Mouse (Mus musculus) lung, adult 2 months (tissue): ENCODE measurements at regions not wholly inside any gene's neighbourhood (a gene's known extent, or its start where the extent isn't known, plus 50 kb on each side); places are given as distances from the start of the nearest gene placed in this dataset.

ENCODE experiments used
- DNase-seq: peaks from one replicate; pipeline ENCODE4 v3.0.0; 2022
- H3K4me1 ChIP-seq: fragments of 200-500 bp; 2 replicates; pipeline ENCODE4 v1.6.1; 2011; ENCODE audit warnings: low read length; ENCODE audit not compliant: control insufficient read depth, insufficient read depth
- H3K4me3 ChIP-seq: fragments of 200-500 bp; replicated peaks from 2 replicates; pipeline ENCODE3; 2011; ENCODE audit warnings: low read depth, mild to moderate bottlenecking, control low read depth, low read length; ENCODE audit errors: extremely low read depth
- CTCF ChIP-seq: fragments of 200-500 bp; IDR thresholded peaks from 2 replicates; pipeline ENCODE4 v1.5.1; 2011; ENCODE audit warnings: mild to moderate bottlenecking, low read length, control low read depth; ENCODE audit not compliant: insufficient read depth
- POLR2A ChIP-seq: fragments of 200-500 bp; IDR thresholded peaks from 2 replicates; pipeline ENCODE4 v1.6.1; 2011; ENCODE audit warnings: low read depth, mild to moderate bottlenecking, control low read depth, low read length, borderline replicate concordance; ENCODE audit errors: extremely low read depth
- WGBS: fragments of 180-500 bp; shearing (Covaris S2); methylation state at CpG from one replicate; pipeline ENCODE4 v1.1.7; 2018; 5-methylcytosine and 5-hydroxymethylcytosine counted together

GRCm38 (mm10) chr4:127763736-127764135, 207.0 kb downstream of the CK137956 start:
- TF ChIP-seq POLR2A = no peak
- no peak for TF ChIP-seq CTCF
- DNase-seq = no peak
- no peaks in the 10 kb centered on the region for H3K4me1 ChIP-seq
- H3K4me3 ChIP-seq = no peak overlapping the region
- WGBS = 95% methylated on average over 5 of the region's 5 CpGs

GRCm38 (mm10) chr4:127758961-127759360, 211.8 kb downstream of the CK137956 start:
- WGBS = 71% methylated on average over 9 of the region's 9 CpGs
- Histone ChIP-seq H3K4me1 (no peaks in the 10 kb centered on the region), H3K4me3 (no peak overlapping the region)
- TF ChIP-seq CTCF (no peak), POLR2A (no peak)
- DNase-seq = no peak

GRCm38 (mm10) chr4:127756238-127756637, 214.5 kb downstream of the CK137956 start:
- no peak for DNase-seq
- H3K4me1 ChIP-seq = no peaks in the 10 kb centered on the region
- no peak overlapping the region for H3K4me3 ChIP-seq
- TF ChIP-seq POLR2A (no peak), CTCF (no peak)
- 73% methylated on average over 6 of the region's 6 CpGs for WGBS

GRCm38 (mm10) chr4:127750781-127751180, 220.0 kb downstream of the CK137956 start:
- 74% methylated on average over 3 of the region's 3 CpGs for WGBS
- no peak for DNase-seq
- H3K4me3 ChIP-seq = no peak overlapping the region
- TF ChIP-seq CTCF = no peak
- no peak for TF ChIP-seq POLR2A
- H3K4me1 ChIP-seq = no peaks in the 10 kb centered on the region

GRCm38 (mm10) chr4:127747876-127748275, 222.9 kb downstream of the CK137956 start:
- no peak for TF ChIP-seq CTCF
- no peak for TF ChIP-seq POLR2A
- 65% methylated on average over 5 of the region's 5 CpGs for WGBS
- H3K4me3 ChIP-seq = no peak overlapping the region
- DNase-seq = no peak
- no peaks in the 10 kb centered on the region for H3K4me1 ChIP-seq

GRCm38 (mm10) chr4:127736781-127737180, 234.0 kb downstream of the CK137956 start:
- H3K4me3 ChIP-seq = no peak overlapping the region
- H3K4me1 ChIP-seq = no peaks in the 10 kb centered on the region
- WGBS = 69% methylated on average over 2 of the region's 2 CpGs
- TF ChIP-seq CTCF (no peak), POLR2A (no peak)
- no peak for DNase-seq

GRCm38 (mm10) chr4:127736151-127736550, 234.6 kb downstream of the CK137956 start:
- no peak overlapping the region for H3K4me3 ChIP-seq
- 50% methylated on average over 5 of the region's 5 CpGs for WGBS
- H3K4me1 ChIP-seq = no peaks in the 10 kb centered on the region
- no peak for DNase-seq
- TF ChIP-seq POLR2A (no peak), CTCF (no peak)

GRCm38 (mm10) chr4:127734641-127735040, 236.1 kb downstream of the CK137956 start:
- 56% methylated on average over 8 of the region's 8 CpGs for WGBS
- H3K4me3 ChIP-seq = no peak overlapping the region
- no peaks in the 10 kb centered on the region for H3K4me1 ChIP-seq
- TF ChIP-seq POLR2A (no peak), CTCF (no peak)
- no peak for DNase-seq

- no peak for TF ChIP-seq CTCF
- TF ChIP-seq POLR2A = no peak
- 64% methylated on average over 5 of the region's 5 CpGs for WGBS
- DNase-seq = no peak
- Histone ChIP-seq H3K4me3 (no peak overlapping the region), H3K4me1 (no peaks in the 10 kb centered on the region)
These were observed 252.1 kb downstream of the CK137956 start for GRCm38 (mm10) chr4:127718661-127719060.

GRCm38 (mm10) chr4:127712274-127712673, 258.5 kb downstream of the CK137956 start:
- 93% methylated on average over 10 of the region's 10 CpGs for WGBS
- DNase-seq = no peak
- H3K4me3 ChIP-seq = no peak overlapping the region
- no peak for TF ChIP-seq POLR2A
- TF ChIP-seq CTCF = no peak
- H3K4me1 ChIP-seq = no peaks in the 10 kb centered on the region
